Mouse (Mus musculus) liver, embryonic 16.5 days (tissue): ENCODE results near the gene Peak1. TPM values are rescaled to one million over a fixed set of nuclear protein-coding genes. Genes with fewer than 3 reads are reported as not detected.

Experiments
- ATAC-seq: fragments of 200-750 bp; cut with Nextera tagmentation; 2 replicates; pipeline ENCODE4 v1.8.0; 2017; ENCODE audit warnings: low read depth, mild to moderate bottlenecking, moderate number of reproducible peaks, moderate library complexity
- H3K27ac ChIP-seq: fragments of 300-500 bp; sonication (generic); 2 replicates; pipeline ENCODE4 v1.5.1; 2014; ENCODE audit warnings: mild to moderate bottlenecking, low read length
- H3K27me3 ChIP-seq: fragments of 300-500 bp; sonication (generic); 2 replicates; pipeline ENCODE4 v1.6.1; 2014; ENCODE audit warnings: low read depth, low read length, mixed read lengths; ENCODE audit not compliant: control insufficient read depth, insufficient read depth
- H3K36me3 ChIP-seq: fragments of 300-500 bp; sonication (generic); 2 replicates; pipeline ENCODE4 v1.6.1; 2014; ENCODE audit warnings: mild to moderate bottlenecking; ENCODE audit not compliant: control insufficient read depth, insufficient read depth
- H3K4me1 ChIP-seq: fragments of 300-500 bp; sonication (generic); 2 replicates; pipeline ENCODE4 v1.6.1; 2014; ENCODE audit warnings: low read depth, low read length, mixed read lengths; ENCODE audit not compliant: control insufficient read depth
- H3K4me2 ChIP-seq: fragments of 300-500 bp; sonication (generic); 2 replicates; pipeline ENCODE4 v1.6.1; 2014; ENCODE audit warnings: low read depth, low read length, mixed read lengths
- H3K4me3 ChIP-seq: fragments of 300-500 bp; sonication (generic); 2 replicates; pipeline ENCODE4 v1.5.1; 2014; ENCODE audit warnings: low read depth, mild to moderate bottlenecking, low read length
- H3K9ac ChIP-seq: fragments of 300-500 bp; sonication (generic); 2 replicates; pipeline ENCODE4 v1.6.1; 2014; ENCODE audit warnings: low read depth, low read length
- H3K9me3 ChIP-seq: fragments of 300-500 bp; sonication (generic); replicated peaks from 2 replicates; pipeline ENCODE4 v1.6.1; 2016; ENCODE audit warnings: low read length; ENCODE audit not compliant: control insufficient read depth
- WGBS: fragments of 180-500 bp; shearing (Covaris S2); extraction: QIAGEN DNeasy Blood & Tissue Kit; methylation state at CpG from one replicate; pipeline ENCODE4 v1.1.7; 2014; ENCODE audit not compliant: insufficient replicate concordance; 5-methylcytosine and 5-hydroxymethylcytosine counted together
- polyA plus RNA-seq: library from polyadenylated mRNA; unstranded; fragments of >200 nt; fragmentation: Nextera tagmentation; extraction: Ambion mirVana; gene quantifications from 2 replicates; pipeline ENCODE4 v1.2.1, GENCODE M21; 2015

The Peak1 gene
- 2.1 and 2.8 TPM in 2 replicates for polyA plus RNA-seq

GRCm38 (mm10) chr9:56417948-56418737 is at the start of gene Peak1, which contains the start of gene Hmg20a:
Gene Peak1 (minus strand): TSS chr9:56418067.
Gene Hmg20a (plus strand): TSS chr9:56418609.
- 0% methylated on average over 59 of the region's 59 CpGs for WGBS

DNA sequence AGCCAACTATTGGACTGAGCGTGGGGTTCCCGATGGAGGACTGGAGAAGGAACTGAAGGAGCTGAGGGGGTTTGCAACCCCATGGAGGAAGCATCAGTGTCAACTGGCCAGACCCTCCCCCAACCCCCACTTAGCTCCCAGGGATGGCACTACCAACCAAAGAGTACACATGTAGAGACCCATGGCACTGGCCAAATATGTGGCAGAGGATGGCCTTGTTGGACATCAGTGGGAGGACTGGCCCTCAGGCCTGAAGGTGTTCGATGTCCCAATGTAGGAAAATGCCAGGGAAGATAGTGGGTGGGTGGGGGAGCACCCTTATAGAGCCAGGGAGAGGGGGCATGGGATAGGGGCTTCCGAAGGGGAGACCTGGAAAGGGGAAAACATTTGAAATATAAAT is 48.4 kb upstream of the Peak1 start:
- Histone ChIP-seq H3K27me3 (no peaks in the 10 kb centered on the region), H3K4me3 (no peak overlapping the region), H3K9me3 (no peaks in the 10 kb centered on the region), H3K27ac (no peak overlapping the region), H3K4me1 (no peaks in the 10 kb centered on the region), H3K9ac (no peak overlapping the region), H3K4me2 (no peak overlapping the region), H3K36me3 (no peaks in the 10 kb centered on the region)
- ATAC-seq, result no peak
- 77% methylated on average over 4 of the region's 4 CpGs for WGBS

More at GRCm38 (mm10) chr9:56417948-56418737, at the start of gene Peak1, which contains the start of gene Hmg20a:
- H3K27ac ChIP-seq, result peak within 1 kb of the TSS; percentile 91
- H3K9me3 ChIP-seq, result no peaks in the 10 kb centered on the region
- no peaks in the 10 kb centered on the region for H3K27me3 ChIP-seq
- peak within 1 kb of the TSS; percentile 86 for H3K4me3 ChIP-seq
- H3K36me3 ChIP-seq, result no peaks in the 10 kb centered on the region
- peak within 1 kb of the TSS; percentile 90 for H3K9ac ChIP-seq
- peak; percentile 98 for ATAC-seq
- H3K4me2 ChIP-seq, result peak within 1 kb of the TSS; percentile 97
- H3K4me1 ChIP-seq, result peaks cover 21% of the 10 kb centered on the region

GRCm38 (mm10) chr9:56464863-56465654 is 47.2 kb upstream of the Peak1 start:
- H3K4me2 ChIP-seq, result no peak overlapping the region; the same call in 1 of the 2 replicates

GRCm38 (mm10) chr9:56463686-56464515 is 46.0 kb upstream of the Peak1 start:
- Histone ChIP-seq H3K27ac (no peak overlapping the region), H3K36me3 (no peaks in the 10 kb centered on the region), H3K4me2 (no peak overlapping the region), H3K9me3 (no peaks in the 10 kb centered on the region), H3K27me3 (no peaks in the 10 kb centered on the region), H3K4me3 (no peak overlapping the region), H3K4me1 (no peaks in the 10 kb centered on the region), H3K9ac (no peak overlapping the region)
- no peak for ATAC-seq
- WGBS, result 50% methylated on average over 4 of the region's 4 CpGs

More at GRCm38 (mm10) chr9:56464863-56465654, 47.2 kb upstream of the Peak1 start:
- Histone ChIP-seq H3K9ac (no peak overlapping the region), H3K36me3 (no peaks in the 10 kb centered on the region), H3K9me3 (no peaks in the 10 kb centered on the region), H3K4me1 (no peaks in the 10 kb centered on the region), H3K27ac (no peak overlapping the region), H3K4me3 (no peak overlapping the region), H3K27me3 (no peaks in the 10 kb centered on the region)
- no peak for ATAC-seq
- WGBS, result 22% methylated on average over 23 of the region's 23 CpGs

DNA sequence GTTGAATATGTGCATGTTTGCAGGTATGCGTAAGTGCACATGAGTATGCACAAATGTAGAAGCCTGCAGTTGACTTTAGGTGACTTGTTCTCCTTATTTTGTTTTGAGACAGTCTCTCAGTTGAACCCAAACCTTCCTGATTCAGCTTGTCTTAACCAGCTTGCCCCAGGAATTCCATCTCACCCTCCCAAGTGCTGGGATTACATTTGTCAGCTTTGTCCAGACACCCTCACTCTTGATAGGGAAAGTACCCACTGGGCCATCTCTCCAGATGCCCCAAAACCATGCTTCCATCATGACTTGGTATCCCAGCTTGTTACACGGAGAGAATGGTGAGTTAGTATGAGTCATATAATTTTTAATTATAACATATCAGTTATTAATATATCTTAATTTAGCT is 45.2 kb upstream of the Peak1 start:
- no peak for ATAC-seq
- no peak overlapping the region for H3K9ac ChIP-seq
- H3K27me3 ChIP-seq, result no peaks in the 10 kb centered on the region
- H3K4me3 ChIP-seq, result no peak overlapping the region
- H3K27ac ChIP-seq, result no peak overlapping the region
- no peak overlapping the region for H3K4me2 ChIP-seq
- H3K9me3 ChIP-seq, result no peaks in the 10 kb centered on the region
- H3K4me1 ChIP-seq, result no peaks in the 10 kb centered on the region
- 67% methylated on average over 2 of the region's 2 CpGs for WGBS
- H3K36me3 ChIP-seq, result no peaks in the 10 kb centered on the region

- no peaks in the 10 kb centered on the region for H3K27me3 ChIP-seq
- no peaks in the 10 kb centered on the region for H3K9me3 ChIP-seq
- H3K9ac ChIP-seq, result no peak overlapping the region
- no peak overlapping the region for H3K27ac ChIP-seq
- no peak overlapping the region for H3K4me2 ChIP-seq
- no peak for ATAC-seq
- 76% methylated on average over 1 of the region's 1 CpGs for WGBS
- no peak overlapping the region for H3K4me3 ChIP-seq
- H3K4me1 ChIP-seq, result no peaks in the 10 kb centered on the region
- no peaks in the 10 kb centered on the region for H3K36me3 ChIP-seq
These were observed 44.7 kb upstream of the Peak1 start for GRCm38 (mm10) chr9:56462606-56463005.

- no peaks in the 10 kb centered on the region for H3K36me3 ChIP-seq
These were observed 43.1 kb upstream of the Peak1 start for GRCm38 (mm10) chr9:56460987-56461386.

GRCm38 (mm10) chr9:56456426-56456825 is 38.6 kb upstream of the Peak1 start:
- peaks cover 10% of the 10 kb centered on the region for H3K4me1 ChIP-seq
- H3K4me3 ChIP-seq, result no peak overlapping the region
- ATAC-seq, result no peak
- no peaks in the 10 kb centered on the region for H3K27me3 ChIP-seq
- no peak overlapping the region for H3K27ac ChIP-seq
- no peaks in the 10 kb centered on the region for H3K36me3 ChIP-seq
- H3K9me3 ChIP-seq, result no peaks in the 10 kb centered on the region
- H3K9ac ChIP-seq, result no peak overlapping the region
- WGBS, result 78% methylated on average over 3 of the region's 3 CpGs
- no peak overlapping the region for H3K4me2 ChIP-seq

More at GRCm38 (mm10) chr9:56460987-56461386, 43.1 kb upstream of the Peak1 start:
- Histone ChIP-seq H3K9ac (no peak overlapping the region), H3K9me3 (no peaks in the 10 kb centered on the region), H3K27ac (no peak overlapping the region), H3K27me3 (no peaks in the 10 kb centered on the region), H3K4me3 (no peak overlapping the region), H3K4me2 (no peak overlapping the region), H3K4me1 (no peaks in the 10 kb centered on the region; the same call in 1 of the 2 replicates)
- no peak for ATAC-seq
- 61% methylated on average over 5 of the region's 5 CpGs for WGBS
